Mouse (Mus musculus) embryonic facial prominence, embryonic 11.5 days (tissue): ENCODE results near the gene Grap2. TPM values are rescaled to one million over a fixed set of nuclear protein-coding genes. Genes with fewer than 3 reads are reported as not detected.

Experiments used
- ATAC-seq: fragments of 200-750 bp; cut with Nextera tagmentation; replicated peaks from 2 replicates; pipeline ENCODE4 v1.8.0; 2017; ENCODE audit warnings: low read depth; ENCODE audit not compliant: insufficient number of reproducible peaks, low FRiP score, low TSS enrichment
- DNase-seq: peaks from one replicate; pipeline ENCODE4 v3.0.0-alpha.2; 2015; ENCODE audit warnings: low spot score
- H3K27ac ChIP-seq: fragments of 300-500 bp; sonication (generic); replicated peaks from 2 replicates; pipeline ENCODE4 v1.5.1; 2014; ENCODE audit warnings: mild to moderate bottlenecking, low read depth, low read length, control low read depth
- H3K27me3 ChIP-seq: fragments of 300-500 bp; sonication (generic); 2 replicates; pipeline ENCODE4 v1.6.1; 2014; ENCODE audit warnings: mild to moderate bottlenecking, low read length, moderate library complexity, mixed read lengths; ENCODE audit not compliant: control insufficient read depth, insufficient read depth
- H3K36me3 ChIP-seq: fragments of 300-500 bp; sonication (generic); replicated peaks from 2 replicates; pipeline ENCODE4 v1.6.1; 2014; ENCODE audit warnings: low read depth, mild to moderate bottlenecking, low read length, moderate library complexity, mixed read lengths; ENCODE audit not compliant: control insufficient read depth, insufficient read depth
- H3K4me1 ChIP-seq: fragments of 300-500 bp; sonication (generic); 2 replicates; pipeline ENCODE4 v1.6.1; 2014; ENCODE audit warnings: low read length, mixed read lengths; ENCODE audit not compliant: control insufficient read depth, insufficient read depth
- H3K4me2 ChIP-seq: fragments of 300-500 bp; sonication (generic); 2 replicates; pipeline ENCODE4 v1.6.1; 2014; ENCODE audit warnings: low read depth, mild to moderate bottlenecking, control low read depth, low read length, moderate library complexity
- H3K4me3 ChIP-seq: fragments of 300-500 bp; sonication (generic); 2 replicates; pipeline ENCODE4 v1.5.1; 2014; ENCODE audit warnings: low read depth, low read length, control low read depth
- H3K9ac ChIP-seq: fragments of 300-500 bp; sonication (generic); replicated peaks from 2 replicates; pipeline ENCODE4 v1.6.1; 2014; ENCODE audit warnings: mild to moderate bottlenecking, control low read depth, low read length
- H3K9me3 ChIP-seq: fragments of 300-500 bp; sonication (generic); replicated peaks from 2 replicates; pipeline ENCODE4 v1.6.1; 2016; ENCODE audit warnings: mild to moderate bottlenecking, low read length, inconsistent platforms, mixed read lengths; ENCODE audit not compliant: control insufficient read depth
- WGBS: fragments of 180-500 bp; shearing (Covaris S2); extraction: QIAGEN DNeasy Blood & Tissue Kit; methylation state at CpG from one replicate; pipeline ENCODE4 v1.1.7; 2014; 5-methylcytosine and 5-hydroxymethylcytosine counted together
- polyA plus RNA-seq: library from polyadenylated mRNA; unstranded; fragments of >200 nt; fragmentation: Nextera tagmentation; extraction: Ambion mirVana; gene quantifications from 2 replicates; pipeline ENCODE4 v1.2.1, GENCODE M21; 2014

The Grap2 gene
- polyA plus RNA-seq, 1 experiment from 2014 or later: 3.6 TPM

GRCm38 (mm10) chr15:80570226-80570625 is 2.2 kb upstream of the Grap2 start:
- WGBS: 85% methylated on average over 1 of the region's 1 CpGs
- no peak overlapping the region for H3K4me2 ChIP-seq
- no peak overlapping the region for H3K4me3 ChIP-seq
- ATAC-seq: no peak
- no peaks in the 10 kb centered on the region for H3K27me3 ChIP-seq
- no peak for DNase-seq
- H3K9me3 ChIP-seq: no peaks in the 10 kb centered on the region
- H3K27ac ChIP-seq: no peak overlapping the region
- H3K4me1 ChIP-seq: no peaks in the 10 kb centered on the region
- no peak overlapping the region for H3K9ac ChIP-seq
- H3K36me3 ChIP-seq: no peaks in the 10 kb centered on the region

- Histone ChIP-seq H3K9me3 (no peaks in the 10 kb centered on the region), H3K36me3 (no peaks in the 10 kb centered on the region), H3K9ac (no peak overlapping the region), H3K27ac (no peak overlapping the region), H3K4me1 (no peaks in the 10 kb centered on the region), H3K27me3 (no peaks in the 10 kb centered on the region; the same call in 1 of the 2 replicates), H3K4me2 (no peak overlapping the region), H3K4me3 (no peak overlapping the region)
- DNase-seq (no peak), ATAC-seq (no peak)
- 65% methylated on average over 7 of the region's 7 CpGs for WGBS
Observed at GRCm38 (mm10) chr15:80571611-80572010, 783 bp upstream of the Grap2 start.

DNA sequence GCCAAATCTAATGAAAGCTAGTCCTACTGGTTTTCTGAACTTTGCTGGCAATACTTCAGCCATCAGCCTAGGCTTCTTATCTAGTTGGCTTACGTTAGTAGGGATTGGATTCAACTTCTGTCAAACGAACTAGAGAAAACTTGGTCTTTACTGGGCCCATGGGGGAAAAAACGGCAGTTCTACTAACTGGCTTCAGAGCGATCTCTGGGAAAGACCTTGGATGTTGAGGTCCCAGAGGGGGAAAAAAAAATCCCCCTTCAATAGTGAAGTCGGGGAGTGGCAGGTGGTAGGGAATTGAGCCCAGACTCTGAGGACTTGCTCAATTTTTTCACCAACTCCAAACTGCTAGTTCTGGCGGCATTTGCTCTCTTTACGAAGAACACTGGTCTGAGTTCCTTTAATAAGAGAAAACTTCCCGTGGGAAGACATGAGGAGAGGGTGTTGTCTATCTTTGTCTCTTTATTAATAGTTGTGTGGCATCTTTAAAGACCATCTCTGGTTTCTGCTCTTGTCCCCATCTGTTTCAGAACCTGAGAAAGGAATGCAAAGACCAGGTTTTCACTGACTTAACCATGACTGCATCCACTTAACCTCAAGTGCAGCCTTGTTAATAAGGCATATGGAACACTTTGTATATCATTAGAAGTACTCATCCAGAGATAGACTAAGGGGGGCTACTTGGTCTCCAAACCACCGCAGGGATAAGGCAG is 572 bp downstream of the Grap2 start:
- Histone ChIP-seq H3K4me3 (no peak overlapping the region), H3K9ac (no peak overlapping the region), H3K36me3 (no peaks in the 10 kb centered on the region), H3K27me3 (no peaks in the 10 kb centered on the region; the same call in 1 of the 2 replicates), H3K9me3 (no peaks in the 10 kb centered on the region), H3K27ac (no peak overlapping the region), H3K4me2 (no peak overlapping the region), H3K4me1 (no peaks in the 10 kb centered on the region)
- WGBS: 76% methylated on average over 9 of the region's 9 CpGs
- ATAC-seq: no peak
- no peak for DNase-seq

- H3K4me2 ChIP-seq: no peak overlapping the region
- no peaks in the 10 kb centered on the region for H3K36me3 ChIP-seq
- no peaks in the 10 kb centered on the region; the same call in 1 of the 2 replicates for H3K27me3 ChIP-seq
- no peaks in the 10 kb centered on the region for H3K9me3 ChIP-seq
- no peak overlapping the region for H3K27ac ChIP-seq
- ATAC-seq: no peak
- no peaks in the 10 kb centered on the region for H3K4me1 ChIP-seq
- no peak overlapping the region for H3K4me3 ChIP-seq
- 92% methylated on average over 17 of the region's 17 CpGs for WGBS
- H3K9ac ChIP-seq: no peak overlapping the region
- DNase-seq: no peak
Observed at GRCm38 (mm10) chr15:80574211-80575040, 2.0 kb downstream of the Grap2 start.

- DNase-seq (no peak), ATAC-seq (no peak)
- 92% methylated on average over 13 of the region's 13 CpGs for WGBS
Observed at GRCm38 (mm10) chr15:80575817-80576370, 3.5 kb downstream of the Grap2 start.

GRCm38 (mm10) chr15:80576415-80576994 is 4.1 kb downstream of the Grap2 start:
- no peak overlapping the region for H3K4me3 ChIP-seq
- no peaks in the 10 kb centered on the region for H3K4me1 ChIP-seq
- 80% methylated on average over 11 of the region's 11 CpGs for WGBS
- no peak overlapping the region for H3K9ac ChIP-seq
- H3K9me3 ChIP-seq: no peaks in the 10 kb centered on the region
- H3K27me3 ChIP-seq: no peaks in the 10 kb centered on the region; the same call in 1 of the 2 replicates
- H3K36me3 ChIP-seq: no peaks in the 10 kb centered on the region
- H3K27ac ChIP-seq: no peak overlapping the region
- no peak overlapping the region for H3K4me2 ChIP-seq
- ATAC-seq: no peak
- no peak for DNase-seq

More at GRCm38 (mm10) chr15:80575817-80576370, 3.5 kb downstream of the Grap2 start:
- Histone ChIP-seq H3K4me1 (no peaks in the 10 kb centered on the region), H3K27me3 (no peaks in the 10 kb centered on the region; the same call in 1 of the 2 replicates), H3K4me2 (no peak overlapping the region), H3K9ac (no peak overlapping the region), H3K4me3 (no peak overlapping the region), H3K36me3 (no peaks in the 10 kb centered on the region), H3K9me3 (no peaks in the 10 kb centered on the region), H3K27ac (no peak overlapping the region)

- no peak for ATAC-seq
- Histone ChIP-seq H3K4me2 (no peak overlapping the region), H3K9me3 (no peaks in the 10 kb centered on the region), H3K4me3 (no peak overlapping the region), H3K27ac (no peak overlapping the region), H3K36me3 (no peaks in the 10 kb centered on the region), H3K27me3 (no peaks in the 10 kb centered on the region; the same call in 1 of the 2 replicates), H3K4me1 (no peaks in the 10 kb centered on the region), H3K9ac (no peak overlapping the region)
- no peak for DNase-seq
- WGBS: 17% methylated on average over 22 of the region's 22 CpGs
Observed at GRCm38 (mm10) chr15:80577166-80577960, 5.0 kb downstream of the Grap2 start.
